Mouse (Mus musculus): Measurements from ENCODE around the gene Skida1.

Gene Skida1

DNA sequence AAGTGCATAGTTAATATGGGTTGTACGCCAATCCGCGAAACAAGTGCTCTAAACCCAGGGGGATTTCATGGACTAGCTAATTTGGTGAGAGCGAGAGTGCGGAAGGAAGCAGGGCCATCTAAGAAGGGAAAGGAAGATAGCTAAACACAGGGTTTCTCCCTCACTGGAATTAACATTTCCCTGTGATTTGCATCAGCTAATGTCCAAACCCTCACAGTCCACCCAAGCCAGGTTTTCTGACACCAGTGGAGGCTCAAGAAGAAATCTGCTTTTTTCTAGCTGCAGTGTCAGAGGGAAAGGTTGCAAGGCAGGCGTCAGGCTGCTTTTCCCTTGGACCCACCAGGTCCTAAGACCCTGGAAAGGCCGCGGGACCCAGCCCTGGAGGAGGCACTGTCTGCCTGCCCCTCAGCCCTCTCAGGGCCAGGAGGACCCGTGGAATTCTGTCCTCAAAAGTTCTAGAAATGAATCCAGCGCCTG is 9.9 kb downstream of the Skida1 start:
- DNase-seq (ENCODE audit: low spot score in 2 of 2) = no peak

DNA sequence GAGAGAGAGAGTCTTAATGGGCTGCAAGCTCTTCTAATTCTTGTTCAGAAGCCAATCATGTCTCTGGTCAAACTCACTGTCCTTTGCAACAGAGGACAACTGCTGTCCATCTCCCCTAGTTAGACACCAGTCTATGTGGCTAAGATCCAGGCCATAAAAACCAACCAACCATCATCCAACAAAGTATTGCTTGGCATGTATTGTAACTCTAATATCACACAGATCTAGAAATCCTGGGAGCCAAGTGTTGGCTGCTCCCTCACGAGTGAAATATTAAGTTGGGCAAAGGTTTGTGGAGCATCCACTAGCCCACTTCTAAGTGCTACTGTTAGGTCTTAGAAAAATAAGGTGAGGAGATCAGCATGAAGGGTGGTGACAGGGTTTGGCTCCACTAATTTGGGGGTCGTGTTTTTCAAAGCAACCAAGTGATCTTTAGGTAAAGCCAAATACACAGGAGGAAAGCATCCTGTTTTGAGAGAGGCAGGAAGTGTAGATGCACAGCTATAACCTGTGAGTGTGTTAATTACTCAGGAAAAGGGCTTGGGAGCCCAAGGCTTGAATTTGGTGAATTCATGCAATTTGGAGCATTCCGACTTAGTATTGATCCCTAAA is 10.6 kb downstream of the Skida1 start:
- DNase-seq (ENCODE audit: low spot score in 2 of 2) = no peak

DNA sequence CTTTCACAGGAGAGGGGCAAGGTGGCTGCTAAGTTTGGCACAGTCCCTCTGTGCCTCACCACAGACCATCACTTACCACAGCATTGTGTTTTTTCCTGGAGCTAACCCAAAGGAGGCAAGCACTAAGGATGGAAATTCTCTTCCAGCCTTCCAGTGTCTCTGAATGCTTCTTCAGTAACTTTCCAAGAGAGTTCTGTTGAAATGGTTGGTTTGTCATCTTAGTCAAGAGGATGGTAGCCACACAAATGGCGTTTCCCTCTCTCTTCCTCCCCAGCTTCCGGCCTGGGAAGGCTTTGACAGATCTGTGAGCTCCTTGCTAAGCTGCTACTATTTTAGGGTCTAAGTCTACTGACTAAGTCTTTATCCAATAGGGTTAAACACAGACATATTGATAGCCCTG is 11.4 kb downstream of the Skida1 start, which contains the start of gene A930004D18Rik:
Gene A930004D18Rik, minus strand, starts transcription at position 247 of the 400 bp plus-strand sequence.
- DNase-seq (ENCODE audit: low spot score in 2 of 2) = no peak

DNA sequence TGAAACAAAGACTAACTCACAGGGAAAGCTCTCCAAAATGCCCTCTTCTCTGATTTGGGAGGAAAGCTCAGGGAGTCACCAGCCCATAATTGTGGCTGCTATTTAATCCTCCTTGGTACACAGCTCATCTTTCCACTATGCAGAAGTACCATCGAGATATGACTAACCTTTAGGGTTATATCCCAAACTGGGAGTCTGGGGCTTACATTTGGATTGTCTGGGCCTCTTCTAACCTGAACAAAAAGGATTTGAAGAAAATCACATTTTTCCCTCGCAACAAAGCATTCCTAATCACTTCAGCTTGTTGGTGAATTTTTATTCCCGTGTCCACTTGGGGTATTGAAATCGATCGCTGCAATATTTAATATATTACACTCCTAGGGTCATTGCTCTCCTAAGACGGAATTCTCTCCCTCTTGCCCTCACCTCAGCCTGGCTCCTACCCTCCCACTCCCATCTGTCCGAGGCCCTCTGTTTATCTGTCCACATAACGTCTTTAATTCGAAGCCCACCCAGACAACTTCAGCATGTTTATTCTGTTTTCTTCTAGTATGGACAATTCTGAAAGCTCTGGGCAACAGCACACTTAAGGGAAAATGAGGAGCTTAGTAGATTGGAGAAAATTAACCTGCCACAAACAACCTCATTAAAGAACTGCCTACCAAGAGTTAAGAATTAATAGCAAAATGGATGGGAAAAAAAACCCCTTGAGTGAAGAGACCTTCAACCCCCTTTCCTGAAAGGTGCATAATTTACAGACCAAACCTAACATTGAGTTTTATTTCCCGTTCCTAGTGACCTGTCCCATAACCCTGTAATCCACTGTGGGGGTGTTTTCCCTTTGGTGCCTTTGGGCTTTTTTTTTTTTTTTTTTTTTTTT is 14.2 kb downstream of the Skida1 start:
- no peak for DNase-seq (ENCODE audit: low spot score in 2 of 2)

DNA sequence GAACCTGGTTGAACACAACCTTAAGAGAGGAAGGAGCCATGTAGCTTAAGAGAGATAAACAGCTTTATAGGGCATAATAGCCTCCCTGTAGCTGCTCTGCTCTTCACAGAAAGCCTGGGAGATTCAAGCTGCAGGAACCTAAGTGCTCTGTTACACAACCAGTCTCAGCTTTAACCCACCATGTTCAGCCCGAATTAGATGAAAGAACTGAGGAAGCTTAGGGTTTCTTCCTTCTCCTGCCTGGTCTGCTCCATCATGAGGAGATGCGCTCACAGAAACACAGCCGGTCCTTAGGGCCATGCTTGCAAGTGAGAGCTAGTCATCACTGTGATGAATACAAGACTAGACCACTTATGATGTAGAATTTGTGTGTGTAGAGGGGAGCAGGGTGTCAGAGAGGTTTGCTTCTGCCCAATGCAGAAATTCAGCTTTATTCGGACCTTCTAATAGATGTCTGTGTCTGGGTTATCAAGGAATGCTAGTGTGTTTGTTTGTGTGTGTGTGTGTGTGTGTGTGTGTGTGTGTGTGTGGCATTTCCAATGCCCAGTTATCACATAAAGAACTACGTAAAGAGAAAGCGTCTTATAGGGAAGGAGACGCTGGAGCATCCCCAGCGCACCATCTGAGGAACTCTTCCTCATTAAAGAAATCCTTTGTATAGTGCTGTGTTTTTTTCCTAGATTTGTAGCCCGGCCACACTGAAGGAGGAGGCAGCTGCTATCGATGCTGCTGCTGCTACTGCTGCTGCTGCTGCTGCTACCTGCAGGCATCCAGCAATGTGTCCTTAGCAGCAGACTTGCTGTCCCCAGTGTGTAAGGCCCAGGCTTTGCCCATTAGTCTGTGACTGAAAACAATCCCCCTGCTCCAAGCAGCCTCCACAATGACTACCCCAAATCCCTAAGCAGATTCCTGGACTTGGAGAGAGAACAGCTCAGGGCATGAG is 15.4 kb downstream of the Skida1 start:
- DNase-seq (ENCODE audit: low spot score in 2 of 2) = no peak

DNA sequence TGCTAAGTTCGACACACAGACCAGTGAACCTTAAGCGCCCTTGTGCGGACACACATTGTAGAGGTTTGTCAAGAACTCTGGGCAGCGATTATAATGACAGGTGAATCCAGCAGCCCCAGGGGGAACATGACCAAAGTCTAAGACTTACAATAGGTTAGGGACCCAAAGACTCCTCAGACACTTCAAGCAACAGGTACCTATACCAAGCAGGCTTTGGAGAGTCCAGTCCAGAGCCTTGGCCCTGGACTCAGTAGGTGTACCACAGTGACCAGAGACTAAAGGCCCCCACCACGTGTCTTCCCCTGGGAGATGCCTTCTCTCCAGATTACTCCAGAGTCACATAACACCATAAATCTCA is 16.3 kb downstream of the Skida1 start:
- no peak for DNase-seq (ENCODE audit: low spot score in 2 of 2)

DNA sequence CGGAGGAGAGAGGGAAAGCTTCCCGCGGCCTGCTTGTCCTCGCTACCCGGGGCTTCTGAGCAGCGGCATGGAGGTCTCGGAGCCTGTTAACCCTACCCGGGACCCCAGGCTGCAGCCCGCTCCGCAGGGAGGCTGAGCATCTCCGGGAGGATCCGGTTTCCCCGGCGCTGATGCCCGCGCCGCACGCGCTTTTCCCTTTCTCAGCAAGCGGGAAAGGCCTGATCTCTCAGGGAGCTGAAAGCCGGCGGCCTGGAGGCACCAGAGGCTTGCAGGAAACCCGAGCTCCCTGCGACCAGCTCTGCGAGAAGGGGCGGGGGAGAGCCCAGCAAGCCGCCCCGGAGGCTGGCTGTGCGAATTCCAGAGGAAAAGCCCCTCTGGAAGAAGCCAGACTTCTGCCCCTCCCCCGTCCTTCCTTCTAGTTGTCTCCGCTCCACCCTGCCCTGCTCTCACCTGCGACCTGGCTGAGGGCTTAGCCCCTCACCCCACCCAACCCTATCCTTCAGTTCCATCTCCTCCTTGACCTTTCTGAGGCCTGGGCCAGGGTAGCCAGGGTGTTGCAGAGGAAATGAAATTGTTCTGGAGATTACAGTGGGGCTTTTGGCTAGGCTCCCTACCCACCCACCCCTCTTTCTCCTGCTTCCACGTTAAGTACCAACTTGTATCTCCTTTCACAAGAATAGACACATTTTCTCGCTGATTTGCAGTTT is 16.9 kb downstream of the Skida1 start:
- peak in 1 of 2 experiments; percentile 52 for DNase-seq (ENCODE audit: low spot score in 2 of 2)

DNA sequence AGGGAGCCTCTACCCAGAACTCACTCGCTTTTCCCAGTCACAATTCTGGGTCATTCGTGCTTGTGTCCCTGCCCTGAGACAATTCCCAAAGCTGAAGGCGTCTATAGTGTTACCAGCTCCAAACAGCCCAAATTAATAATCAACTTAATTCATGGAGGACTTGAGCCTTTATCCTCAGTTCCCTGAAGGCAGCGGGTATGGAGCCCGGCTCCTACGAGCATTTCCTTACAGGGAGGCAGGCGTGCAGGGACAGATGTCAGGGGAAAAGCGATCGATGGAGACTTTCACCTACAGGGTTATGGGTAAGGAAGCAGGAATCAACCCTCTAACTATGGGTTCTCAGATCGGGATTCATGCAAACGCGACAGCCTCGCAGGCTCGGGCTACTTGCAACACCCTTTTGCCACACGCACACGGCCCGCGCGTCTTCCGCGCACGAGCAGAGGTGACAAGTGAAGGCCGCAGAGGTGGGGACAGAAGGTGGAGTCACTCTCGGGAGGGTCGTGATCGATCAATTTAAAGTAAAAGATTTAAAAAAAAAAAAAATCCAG is 17.5 kb downstream of the Skida1 start:
- peak in 1 of 2 experiments; percentile 35 for DNase-seq (ENCODE audit: low spot score in 2 of 2)

DNA sequence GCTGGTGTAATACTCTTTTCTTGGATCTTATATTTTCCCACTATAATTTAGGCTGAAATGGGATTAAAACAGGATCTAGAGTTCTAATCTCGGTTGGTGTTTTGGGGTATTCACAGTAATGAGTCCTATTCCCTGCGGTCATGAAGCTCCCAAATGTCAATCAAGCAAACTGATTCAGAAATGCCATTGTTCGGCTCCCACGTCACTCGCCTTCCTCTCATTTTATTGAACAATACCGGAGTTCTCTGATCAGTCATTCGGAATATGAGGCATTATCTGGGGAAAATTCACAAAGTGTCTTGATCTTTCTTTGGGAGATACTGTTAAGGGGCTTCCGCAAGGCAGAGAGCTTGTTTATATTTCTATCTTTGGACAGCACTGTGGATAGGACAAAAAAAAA is 18.3 kb downstream of the Skida1 start:
- DNase-seq (ENCODE audit: low spot score in 2 of 2) = no peak

DNA sequence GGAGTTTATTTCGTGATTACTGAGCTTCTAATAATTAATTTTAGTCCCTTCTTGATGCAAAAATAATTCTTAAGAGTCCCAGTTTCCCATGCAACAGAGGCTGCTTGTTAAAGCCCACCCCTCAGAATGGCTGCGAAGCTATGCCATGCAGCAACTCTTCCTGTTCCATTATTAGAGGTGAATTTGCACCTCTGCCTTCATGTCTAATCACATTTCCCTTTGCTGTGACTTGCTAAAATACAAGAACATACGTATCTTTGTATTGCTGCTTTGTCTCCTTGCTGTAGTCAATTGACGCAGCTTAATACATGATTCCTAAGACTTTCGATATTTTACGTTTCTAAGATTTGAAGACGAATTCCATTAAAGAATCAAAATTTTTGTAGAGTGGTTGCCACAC is 19.2 kb downstream of the Skida1 start:
- DNase-seq (ENCODE audit: low spot score in 2 of 2) = no peak

DNA sequence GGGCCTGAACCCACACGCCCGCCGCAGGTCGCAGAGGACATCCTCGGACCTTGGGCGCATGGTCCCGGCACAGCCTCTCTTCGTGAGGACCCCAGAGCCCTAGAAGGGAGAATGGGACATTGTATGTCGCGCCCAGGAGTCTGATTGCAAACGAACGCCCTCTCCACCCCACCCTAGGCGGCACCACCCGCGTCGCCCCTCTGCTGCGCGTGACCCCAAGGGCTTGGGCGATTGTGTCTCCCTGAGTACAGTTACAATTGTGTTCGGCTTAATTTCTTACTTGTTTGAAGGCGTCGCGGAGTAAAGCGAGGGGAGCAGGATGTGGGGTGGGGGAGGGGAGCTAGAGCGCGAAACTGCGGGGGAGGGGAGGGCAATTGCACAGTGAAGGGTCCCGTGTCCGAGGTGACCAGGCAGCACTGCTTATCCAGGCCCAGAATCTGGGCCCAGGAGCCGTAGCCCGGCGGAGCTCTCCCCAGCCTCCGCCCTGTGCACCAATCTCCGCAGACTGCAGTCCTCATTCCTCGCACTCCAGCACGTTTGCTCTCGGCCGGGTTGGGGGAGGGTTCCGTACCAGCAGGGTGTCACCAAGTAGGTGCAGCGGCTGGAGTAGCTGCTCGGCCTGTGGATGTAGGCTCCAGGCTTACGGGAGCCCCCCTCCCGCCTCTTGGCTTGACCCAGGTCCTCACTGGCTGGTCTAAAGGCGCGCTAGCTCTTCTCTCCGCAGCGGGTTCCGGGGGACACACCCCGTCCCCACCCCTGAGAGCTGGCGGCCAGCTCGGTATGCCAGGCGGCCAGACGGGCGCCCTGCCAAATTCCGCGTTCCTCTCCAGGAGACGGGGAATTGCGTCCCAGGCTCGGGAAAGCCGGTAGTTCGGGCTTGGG is 20.5 kb downstream of the Skida1 start:
- peak; percentile 75 to 90 for DNase-seq (ENCODE audit: low spot score in 2 of 2)

DNA sequence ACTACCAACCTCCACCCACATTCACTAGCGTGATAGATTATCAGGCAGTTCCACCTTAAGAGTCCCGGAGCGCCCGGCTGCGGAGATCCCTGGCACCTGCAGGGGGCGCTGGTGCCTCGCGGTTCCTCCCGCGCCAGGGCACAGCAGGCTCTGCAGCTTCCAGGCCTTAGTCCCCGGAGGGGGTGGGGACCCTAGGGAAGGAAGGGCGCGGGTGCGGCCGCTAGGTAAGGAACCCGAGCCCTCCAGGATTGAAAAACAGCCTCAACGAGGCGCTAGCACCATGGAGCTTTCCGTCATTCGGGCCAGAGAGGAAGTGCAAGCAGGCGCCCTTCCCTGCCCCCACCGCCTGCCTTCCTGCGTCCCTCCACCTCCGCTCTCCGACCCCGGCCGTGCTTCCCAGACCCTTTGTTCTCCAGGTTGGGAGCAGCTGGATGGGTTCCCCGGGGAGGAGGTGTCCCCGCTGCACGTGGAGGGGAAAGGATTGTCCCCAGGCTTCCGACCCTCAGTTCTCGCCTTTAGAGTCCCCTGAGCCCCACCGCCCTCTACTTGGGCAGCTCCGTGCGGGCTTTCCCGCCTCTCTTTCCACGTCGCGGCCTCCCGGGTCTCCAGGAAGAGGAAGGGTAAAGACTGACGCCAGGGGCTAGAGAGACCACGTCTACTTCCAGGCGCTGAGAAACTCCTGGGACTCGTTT is 21.3 kb downstream of the Skida1 start:
- peak; percentile 89 to 97 for DNase-seq (ENCODE audit: low spot score in 2 of 2)

DNA sequence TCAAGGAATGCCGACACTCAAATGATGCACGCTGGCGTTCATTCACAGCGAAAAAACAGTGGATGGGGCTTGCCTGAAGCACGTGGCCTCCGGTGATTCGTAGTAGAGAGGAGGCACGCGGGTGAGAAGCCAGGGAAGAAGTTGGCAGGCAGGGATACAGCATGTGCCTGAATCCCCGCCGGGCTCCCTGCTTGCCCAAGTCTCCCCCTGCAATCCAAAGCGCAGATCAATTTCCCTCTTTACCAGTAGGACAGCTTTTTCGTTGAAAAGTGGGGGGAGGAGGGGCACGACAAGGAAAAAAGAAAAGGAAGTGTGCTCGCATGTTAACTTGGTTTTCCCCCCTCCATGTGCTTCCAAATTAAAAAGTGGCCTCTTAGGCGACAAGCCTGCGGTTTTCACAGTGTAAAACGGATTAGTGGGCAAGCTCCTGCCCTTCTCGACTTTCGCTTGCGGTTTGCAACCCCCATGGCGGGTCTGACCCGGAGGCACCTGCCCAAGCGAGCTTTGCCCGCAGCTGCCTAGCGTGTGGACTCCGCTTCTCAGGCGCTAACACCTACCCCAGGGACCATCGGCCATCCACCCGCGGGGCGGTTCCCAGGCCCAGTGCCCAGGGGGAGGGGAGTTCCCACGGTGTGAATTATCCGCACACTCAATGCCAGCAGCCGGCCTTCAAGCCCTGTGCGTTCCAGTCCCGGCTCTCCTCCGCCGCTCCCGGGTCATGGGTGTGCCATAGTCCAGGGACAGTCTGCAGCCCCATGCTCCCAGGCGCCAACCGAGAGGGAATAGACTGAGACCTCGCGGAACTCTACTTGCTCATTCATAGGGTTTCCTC is 22.5 kb downstream of the Skida1 start:
- DNase-seq (ENCODE audit: low spot score in 2 of 2) = no peak

DNA sequence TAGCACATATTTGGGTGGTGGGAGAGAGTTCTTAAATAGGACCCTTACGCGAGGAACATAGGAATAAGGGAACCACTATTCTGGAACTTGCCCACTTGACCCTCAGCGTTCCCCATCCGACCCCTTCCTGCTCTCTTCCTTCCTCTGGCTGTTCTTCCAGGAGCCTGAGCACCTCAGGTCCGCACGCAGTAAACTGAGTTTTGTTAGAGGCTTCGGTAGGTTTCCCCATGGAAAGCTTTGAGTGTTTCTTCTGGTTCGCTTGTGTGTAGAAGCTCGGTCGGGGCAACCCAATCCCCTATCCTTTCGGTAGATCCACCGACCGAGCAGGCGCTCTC is 23.1 kb downstream of the Skida1 start:
- no peak for DNase-seq (ENCODE audit: low spot score in 2 of 2)

DNA sequence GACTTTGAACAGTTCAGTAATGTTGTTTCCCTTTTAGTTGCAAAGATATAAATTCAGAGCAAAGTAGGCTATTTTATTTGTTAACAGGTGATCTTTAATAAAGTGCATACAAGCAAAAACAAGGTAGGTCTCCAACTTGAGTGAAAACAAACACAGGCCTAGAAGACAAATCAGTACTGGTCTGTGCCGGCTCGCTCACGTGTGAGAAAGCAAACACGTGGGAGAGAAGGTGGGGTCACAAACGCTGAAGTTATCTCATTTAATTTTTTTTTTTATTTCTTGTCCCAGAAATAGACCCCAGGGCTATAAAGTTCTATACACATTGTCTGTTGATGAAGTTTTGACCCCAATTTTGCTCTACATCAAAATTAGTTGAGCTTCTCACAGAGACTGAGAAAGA is 23.7 kb downstream of the Skida1 start:
- DNase-seq (ENCODE audit: low spot score in 2 of 2) = no peak

DNA sequence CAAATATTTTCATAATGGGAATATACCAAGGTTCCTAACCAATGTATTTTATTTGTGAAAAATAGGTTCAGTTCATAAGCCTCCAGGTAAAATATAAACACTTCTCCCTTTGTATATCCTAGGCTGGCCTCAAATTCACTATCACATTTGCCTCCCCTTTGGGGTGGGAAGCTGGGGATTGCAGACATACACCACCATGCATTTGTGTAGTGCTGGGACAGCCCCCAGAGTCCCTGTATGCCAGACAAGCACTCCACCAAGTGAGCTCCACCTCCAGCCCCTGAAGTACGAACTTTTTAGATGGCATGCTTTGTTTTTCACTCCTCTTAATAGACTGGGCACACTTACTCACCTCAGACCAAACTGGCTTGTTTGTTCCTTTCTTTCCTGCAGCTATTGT is 26.0 kb downstream of the Skida1 start:
- DNase-seq (ENCODE audit: low spot score in 2 of 2) = no peak

DNA sequence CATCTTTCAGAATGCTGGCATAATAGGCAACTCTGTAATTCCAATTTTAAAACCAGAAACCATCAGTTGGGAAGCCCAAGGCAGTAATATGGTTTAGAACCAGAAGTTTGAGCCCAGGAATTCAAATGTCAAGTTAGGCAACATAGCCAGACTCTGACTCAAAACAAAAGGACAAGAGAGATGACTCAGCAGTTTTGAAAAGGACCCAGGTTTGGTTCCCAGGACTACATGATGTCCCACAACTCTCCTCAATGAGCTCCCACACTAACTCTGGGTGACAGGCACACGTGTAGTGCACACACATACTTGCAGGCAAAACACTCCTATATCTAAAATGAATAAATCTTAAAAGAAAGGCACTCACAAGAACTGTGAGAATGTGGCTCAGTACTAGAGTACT is 29.7 kb downstream of the Skida1 start:
- no peak for DNase-seq (ENCODE audit: low spot score in 2 of 2)

DNA sequence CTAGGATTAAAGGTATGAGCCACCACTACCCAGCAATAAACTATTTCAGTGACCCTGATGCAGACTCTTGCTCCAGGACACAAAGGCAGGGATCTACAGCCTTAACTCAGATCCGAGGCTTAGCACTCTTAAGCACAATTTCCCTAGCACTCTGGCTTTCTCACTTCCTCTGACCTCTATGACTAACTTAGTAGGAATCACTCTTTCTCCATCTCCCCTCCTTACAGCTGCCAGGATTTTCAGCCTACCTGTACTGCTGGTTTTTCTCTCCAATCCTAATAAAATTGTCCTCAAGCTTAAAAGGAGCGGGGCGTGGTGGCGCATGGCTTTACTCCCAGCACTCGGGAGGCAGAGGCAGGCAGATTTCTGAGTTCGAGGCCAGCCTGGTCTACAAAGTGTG is 31.5 kb downstream of the Skida1 start:
- no peak for DNase-seq (ENCODE audit: low spot score in 2 of 2)

DNA sequence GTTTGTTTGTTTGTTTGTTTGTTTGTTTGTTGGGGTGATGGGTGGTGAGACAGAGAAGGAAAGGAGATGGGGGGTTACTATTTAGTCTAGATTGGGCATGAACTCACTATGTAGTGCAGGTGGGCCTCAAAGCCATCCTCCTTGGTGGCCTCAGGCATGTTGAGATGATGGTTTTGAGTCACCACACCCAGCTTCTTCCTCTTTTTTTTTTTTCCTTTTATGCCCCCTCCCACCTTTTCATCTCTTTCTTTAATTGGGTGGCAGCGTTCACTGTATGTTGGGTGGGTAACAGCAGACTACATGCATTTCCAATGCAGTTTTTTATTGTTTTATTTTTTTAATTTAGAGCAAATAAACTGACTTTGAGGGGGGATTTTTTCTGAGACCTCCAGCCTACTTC is 32.2 kb downstream of the Skida1 start:
- no peak for DNase-seq (ENCODE audit: low spot score in 2 of 2)

Measured in cerebellum, postnatal 4 days (tissue).